Mouse (Mus musculus) cerebellum, adult 8-10 months (tissue): ENCODE measurements at regions not wholly inside any gene's neighbourhood (a gene's known extent, or its start where the extent isn't known, plus 50 kb on each side); places are given as distances from the start of the nearest gene placed in this dataset.
A peak's percentile ranks its signal among the peaks of the same experiment; 100 is the strongest.

Experiments used
- DNase-seq: peaks from one replicate; pipeline ENCODE4 v3.0.0; 2022

- no peak for DNase-seq
These were observed 1349.4 kb downstream of the Slc22a22 start for GRCm38 (mm10) chr15:56128029-56128428.

- no peak for DNase-seq
These were observed 1357.9 kb downstream of the Slc22a22 start for GRCm38 (mm10) chr15:56119287-56120065.

GRCm38 (mm10) chr15:56108313-56108712 is 1369.1 kb downstream of the Slc22a22 start:
- DNase-seq, result no peak

- DNase-seq, result no peak
These were observed 1369.7 kb downstream of the Slc22a22 start for GRCm38 (mm10) chr15:56107719-56108118.

- no peak for DNase-seq
These were observed 1377.2 kb downstream of the Slc22a22 start for GRCm38 (mm10) chr15:56100133-56100735.

- DNase-seq, result no peak
These were observed 1399.4 kb downstream of the Slc22a22 start for GRCm38 (mm10) chr15:56077838-56078567.

GRCm38 (mm10) chr15:56077081-56077480 is 1400.3 kb downstream of the Slc22a22 start:
- DNase-seq, result no peak

- no peak for DNase-seq
These were observed 1400.7 kb downstream of the Slc22a22 start for GRCm38 (mm10) chr15:56076680-56077079.

- DNase-seq, result no peak
These were observed 1407.9 kb downstream of the Slc22a22 start for GRCm38 (mm10) chr15:56069511-56069910.

- DNase-seq, result no peak
These were observed 1410.2 kb downstream of the Slc22a22 start for GRCm38 (mm10) chr15:56067214-56067613.

GRCm38 (mm10) chr15:56066540-56066939 is 1410.9 kb downstream of the Slc22a22 start:
- no peak for DNase-seq

- DNase-seq, result no peak
These were observed 1411.4 kb downstream of the Slc22a22 start for GRCm38 (mm10) chr15:56065872-56066534.

- no peak for DNase-seq
These were observed 1414.8 kb downstream of the Slc22a22 start for GRCm38 (mm10) chr15:56062576-56062975.

GRCm38 (mm10) chr15:56061326-56061725 is 1416.1 kb downstream of the Slc22a22 start:
- no peak for DNase-seq

GRCm38 (mm10) chr15:56050716-56051115 is 1426.7 kb downstream of the Slc22a22 start:
- DNase-seq, result no peak

- DNase-seq, result no peak
These were observed 1429.6 kb downstream of the Slc22a22 start for GRCm38 (mm10) chr15:56047832-56048231.

GRCm38 (mm10) chr15:56046679-56047532 is 1430.5 kb downstream of the Slc22a22 start:
- peak; percentile 27 for DNase-seq

GRCm38 (mm10) chr15:56045510-56046245 is 1431.7 kb downstream of the Slc22a22 start:
- DNase-seq, result no peak

GRCm38 (mm10) chr15:56043282-56043681 is 1434.1 kb downstream of the Slc22a22 start:
- no peak for DNase-seq

GRCm38 (mm10) chr15:56042449-56042848 is 1435.0 kb downstream of the Slc22a22 start:
- no peak for DNase-seq

- DNase-seq, result no peak
These were observed 1447.4 kb downstream of the Slc22a22 start for GRCm38 (mm10) chr15:56030007-56030406.
